Mouse (Mus musculus) heart, embryonic 10.5 days (tissue): ENCODE measurements around the gene Zfp341. TPM values are rescaled to one million over a fixed set of nuclear protein-coding genes. Genes with fewer than 3 reads are reported as not detected.

ENCODE experiments used
- DNase-seq: peaks from one replicate; pipeline ENCODE4 v3.0.0-alpha.2; 2017; ENCODE audit warnings: low spot score
- H3K27ac ChIP-seq: fragments of 300-500 bp; sonication (generic); 2 replicates; pipeline ENCODE4 v1.5.1; 2016; ENCODE audit warnings: mild to moderate bottlenecking
- H3K27me3 ChIP-seq: fragments of 300-500 bp; sonication (generic); 2 replicates; pipeline ENCODE4 v1.6.1; 2016; ENCODE audit warnings: mild to moderate bottlenecking; ENCODE audit not compliant: poor library complexity, insufficient read depth, severe bottlenecking
- H3K36me3 ChIP-seq: fragments of 300-500 bp; sonication (generic); 2 replicates; pipeline ENCODE4 v1.6.1; 2016; ENCODE audit warnings: mild to moderate bottlenecking, moderate library complexity
- H3K4me1 ChIP-seq: fragments of 300-500 bp; sonication (generic); 2 replicates; pipeline ENCODE4 v1.6.1; 2016; ENCODE audit warnings: mild to moderate bottlenecking
- H3K4me3 ChIP-seq: fragments of 300-500 bp; sonication (generic); 2 replicates; pipeline ENCODE4 v1.5.1; 2016; ENCODE audit warnings: mild to moderate bottlenecking, moderate library complexity
- H3K9me3 ChIP-seq: fragments of 300-500 bp; sonication (generic); 2 replicates; pipeline ENCODE4 v1.6.1; 2016; ENCODE audit warnings: mild to moderate bottlenecking, moderate library complexity
- WGBS: fragments of 180-500 bp; shearing (Covaris S2); methylation state at CpG from one replicate; pipeline ENCODE4 v1.1.7; 2016; 5-methylcytosine and 5-hydroxymethylcytosine counted together
- polyA plus RNA-seq: library from polyadenylated mRNA; unstranded; fragments of >200 nt; fragmentation: Nextera tagmentation; extraction: Ambion mirVana; gene quantifications from 2 replicates; pipeline ENCODE4 v1.2.1, GENCODE M21; 2016

Gene Zfp341
- polyA plus RNA-seq, 1 experiment from 2014 or later, result 0.95 TPM

GRCm38 (mm10) chr2:154695690-154696089, 82.6 kb downstream of the Zfp341 start:
- Histone ChIP-seq H3K27ac (no peak overlapping the region), H3K4me3 (no peak overlapping the region), H3K4me1 (no peaks in the 10 kb centered on the region; the same call in 1 of the 2 replicates), H3K36me3 (peaks cover 53% of the 10 kb centered on the region), H3K9me3 (no peaks in the 10 kb centered on the region), H3K27me3 (no peaks in the 10 kb centered on the region)
- WGBS, result 83% methylated on average over 8 of the region's 8 CpGs
- no peak for DNase-seq

Other genes with a start within 250 kb of the Zfp341 start
- 15.7 and 18.7 TPM in 2 replicates for gene Cdk5rap1, start 240.3 kb upstream of the Zfp341 start, polyA plus RNA-seq
- gene Snta1, start 205.2 kb upstream of the Zfp341 start, polyA plus RNA-seq, result 28.1 and 42.0 TPM in 2 replicates
- 37.3 and 44.6 TPM in 2 replicates for gene Cbfa2t2, start 176.8 kb upstream of the Zfp341 start, polyA plus RNA-seq
- gene 1700003F12Rik, start 66.2 kb upstream of the Zfp341 start, polyA plus RNA-seq, result 1.2 and 1.5 TPM in 2 replicates
- gene Actl10, start 61.5 kb upstream of the Zfp341 start, polyA plus RNA-seq, result 0.31 and 0.43 TPM in 2 replicates
- gene Necab3, start 54.4 kb upstream of the Zfp341 start, polyA plus RNA-seq, result 0.94 and 1.6 TPM in 2 replicates
- gene E2f1, start 43.4 kb upstream of the Zfp341 start, polyA plus RNA-seq, result 18.0 and 18.6 TPM in 2 replicates
- gene Pxmp4, start 9.6 kb upstream of the Zfp341 start, polyA plus RNA-seq, result 19.9 and 21.5 TPM in 2 replicates
- gene 4930519P11Rik, start 140 bp downstream of the Zfp341 start, polyA plus RNA-seq, result 0.32 and 0.69 TPM in 2 replicates
- 13.5 and 17.4 TPM in 2 replicates for gene Chmp4b, start 38.4 kb downstream of the Zfp341 start, polyA plus RNA-seq
- not detected in 2 replicates for gene Gm14214, start 156.7 kb downstream of the Zfp341 start, polyA plus RNA-seq
- 36.3 and 48.9 TPM in 2 replicates for gene Raly, start 177.8 kb downstream of the Zfp341 start, polyA plus RNA-seq
- 0.78 and 2.5 TPM in 2 replicates for gene a, start 178.1 kb downstream of the Zfp341 start, polyA plus RNA-seq